Mouse (Mus musculus): ENCODE measurements around the gene Slc39a5. TPM values are rescaled to one million over a fixed set of nuclear protein-coding genes. Genes with fewer than 3 reads are reported as not detected.

Slc39a5 gene
- polyA plus RNA-seq, 1 experiment = not detected

DNA sequence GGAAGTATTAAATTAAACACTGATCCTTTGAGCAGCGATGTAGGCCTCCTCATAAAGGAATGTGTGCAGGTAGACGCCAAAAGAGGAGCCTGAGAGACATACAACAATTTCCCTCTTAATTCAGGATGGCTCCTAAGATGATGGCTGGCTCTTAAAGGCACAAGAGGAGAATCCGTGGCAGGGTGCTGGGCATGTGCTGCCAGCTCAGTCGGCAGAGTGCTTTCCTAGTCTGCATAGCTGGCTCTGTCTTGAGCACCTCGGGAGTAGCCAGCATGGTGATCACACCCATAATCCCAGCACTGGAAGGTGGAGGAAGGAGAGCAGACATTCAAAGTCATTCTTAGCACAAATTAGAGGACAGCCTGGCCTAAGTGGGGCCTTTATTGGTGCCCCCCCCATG lies 34.8 kb upstream of the Slc39a5 start:
- H3K27ac ChIP-seq (ENCODE audit: control insufficient read depth, insufficient read depth, low read depth, low read length, poor library complexity) = peak overlapping the region; percentile 93
- TF ChIP-seq POLR2A (IDR thresholded peaks at IDR 0.05; ENCODE audit: borderline replicate concordance, control insufficient read depth, low read depth, low read length) = no peak
- no peak for TF ChIP-seq CTCF (IDR thresholded peaks at IDR 0.05; ENCODE audit: control insufficient read depth, insufficient read depth, low read length)
- 80% methylated on average over 5 of the region's 5 CpGs for WGBS

GRCm38 (mm10) chr10:128435186-128435823 lies 34.3 kb upstream of the Slc39a5 start:
- Histone ChIP-seq H3K4me3 (replicated peaks; ENCODE audit: control insufficient read depth, low read depth, low read length) (no peak overlapping the region), H3K4me1 (ENCODE audit: control insufficient read depth, insufficient read depth, low read length) (peaks cover 10% of the 10 kb centered on the region), H3K27ac (ENCODE audit: control insufficient read depth, insufficient read depth, low read depth, low read length, poor library complexity) (peak overlapping the region; percentile 93)
- 79% methylated on average over 17 of the region's 17 CpGs for WGBS
- no peak for TF ChIP-seq POLR2A (IDR thresholded peaks at IDR 0.05; ENCODE audit: borderline replicate concordance, control insufficient read depth, low read depth, low read length)
- no peak for TF ChIP-seq CTCF (IDR thresholded peaks at IDR 0.05; ENCODE audit: control insufficient read depth, insufficient read depth, low read length)

More for the DNA sequence above, 34.8 kb upstream of the Slc39a5 start:
- peaks cover 10% of the 10 kb centered on the region for H3K4me1 ChIP-seq (ENCODE audit: control insufficient read depth, insufficient read depth, low read length)
- H3K4me3 ChIP-seq (replicated peaks; ENCODE audit: control insufficient read depth, low read depth, low read length) = no peak overlapping the region

- TF ChIP-seq CTCF (IDR thresholded peaks at IDR 0.05; ENCODE audit: control insufficient read depth, insufficient read depth, low read length) (no peak), POLR2A (IDR thresholded peaks at IDR 0.05; ENCODE audit: borderline replicate concordance, control insufficient read depth, low read depth, low read length) (no peak)
- Histone ChIP-seq H3K27ac (ENCODE audit: control insufficient read depth, insufficient read depth, low read depth, low read length, poor library complexity) (peak overlapping the region; percentile 93), H3K4me3 (replicated peaks; ENCODE audit: control insufficient read depth, low read depth, low read length) (no peak overlapping the region), H3K4me1 (ENCODE audit: control insufficient read depth, insufficient read depth, low read length) (peaks cover 10% of the 10 kb centered on the region)
- WGBS = 20% methylated on average over 10 of the region's 10 CpGs
Measured at GRCm38 (mm10) chr10:128434681-128435080, 33.7 kb upstream of the Slc39a5 start.

- Histone ChIP-seq H3K4me3 (replicated peaks; ENCODE audit: control insufficient read depth, low read depth, low read length) (no peak overlapping the region), H3K27ac (ENCODE audit: control insufficient read depth, insufficient read depth, low read depth, low read length, poor library complexity) (no peak overlapping the region), H3K4me1 (ENCODE audit: control insufficient read depth, insufficient read depth, low read length) (peaks cover 10% of the 10 kb centered on the region)
- TF ChIP-seq POLR2A (IDR thresholded peaks at IDR 0.05; ENCODE audit: borderline replicate concordance, control insufficient read depth, low read depth, low read length) (no peak), CTCF (IDR thresholded peaks at IDR 0.05; ENCODE audit: control insufficient read depth, insufficient read depth, low read length) (no peak)
- WGBS = 83% methylated on average over 2 of the region's 2 CpGs
Measured at GRCm38 (mm10) chr10:128433417-128433816, 32.4 kb upstream of the Slc39a5 start.

- H3K27ac ChIP-seq (ENCODE audit: control insufficient read depth, insufficient read depth, low read depth, low read length, poor library complexity) = no peak overlapping the region
- H3K4me3 ChIP-seq (replicated peaks; ENCODE audit: control insufficient read depth, low read depth, low read length) = no peak overlapping the region
- peaks cover 2% of the 10 kb centered on the region for H3K4me1 ChIP-seq (ENCODE audit: control insufficient read depth, insufficient read depth, low read length)
- TF ChIP-seq CTCF (IDR thresholded peaks at IDR 0.05; ENCODE audit: control insufficient read depth, insufficient read depth, low read length) (no peak), POLR2A (IDR thresholded peaks at IDR 0.05; ENCODE audit: borderline replicate concordance, control insufficient read depth, low read depth, low read length) (no peak)
- 86% methylated on average over 4 of the region's 4 CpGs for WGBS
Measured at GRCm38 (mm10) chr10:128429454-128429853, 28.4 kb upstream of the Slc39a5 start.

DNA sequence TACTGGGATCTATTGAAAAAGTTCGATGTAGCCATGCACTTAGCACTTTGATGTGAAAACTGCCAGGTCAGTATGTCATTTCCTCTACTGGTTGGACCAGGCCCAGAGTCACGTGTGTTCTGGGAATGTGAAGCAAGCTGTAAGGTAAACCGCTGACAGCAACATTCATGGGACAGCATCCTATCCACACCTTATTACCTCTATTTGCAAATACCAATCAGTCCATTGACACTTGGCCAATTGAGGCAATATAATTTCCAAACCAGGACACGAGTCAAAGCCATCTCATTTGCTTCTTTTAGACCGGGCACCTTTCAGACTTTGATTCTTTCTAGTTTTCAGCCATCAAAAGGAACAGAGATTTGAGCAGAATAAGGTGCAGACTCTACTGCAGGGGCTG lies 28.0 kb upstream of the Slc39a5 start:
- peaks cover 2% of the 10 kb centered on the region for H3K4me1 ChIP-seq (ENCODE audit: control insufficient read depth, insufficient read depth, low read length)
- no peak overlapping the region for H3K27ac ChIP-seq (ENCODE audit: control insufficient read depth, insufficient read depth, low read depth, low read length, poor library complexity)
- H3K4me3 ChIP-seq (replicated peaks; ENCODE audit: control insufficient read depth, low read depth, low read length) = no peak overlapping the region
- WGBS = 83% methylated on average over 5 of the region's 5 CpGs
- TF ChIP-seq CTCF (IDR thresholded peaks at IDR 0.05; ENCODE audit: control insufficient read depth, insufficient read depth, low read length) = no peak
- no peak for TF ChIP-seq POLR2A (IDR thresholded peaks at IDR 0.05; ENCODE audit: borderline replicate concordance, control insufficient read depth, low read depth, low read length)

DNA sequence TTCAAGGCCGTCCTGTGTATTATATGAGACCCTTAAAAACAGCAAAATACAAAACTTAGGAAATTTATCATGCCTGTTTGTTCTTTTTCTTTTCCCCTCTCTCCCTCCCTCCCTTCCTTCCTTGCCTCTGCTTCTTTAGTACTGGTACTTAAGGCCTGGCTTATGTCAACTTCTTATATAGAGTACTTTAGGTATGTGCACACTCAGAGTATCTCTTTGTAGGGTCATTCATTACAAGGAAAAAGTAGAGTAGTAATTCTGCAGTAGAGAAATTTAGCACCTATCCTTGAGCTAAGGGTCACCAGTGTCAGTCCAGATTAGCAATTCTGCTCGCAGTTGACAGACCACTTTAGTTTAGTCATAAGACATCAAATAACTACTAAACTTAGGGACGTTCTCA lies 24.2 kb upstream of the Slc39a5 start:
- no peak for TF ChIP-seq POLR2A (IDR thresholded peaks at IDR 0.05; ENCODE audit: borderline replicate concordance, control insufficient read depth, low read depth, low read length)
- no peak for TF ChIP-seq CTCF (IDR thresholded peaks at IDR 0.05; ENCODE audit: control insufficient read depth, insufficient read depth, low read length)
- H3K27ac ChIP-seq (ENCODE audit: control insufficient read depth, insufficient read depth, low read depth, low read length, poor library complexity) = no peak overlapping the region
- H3K4me3 ChIP-seq (replicated peaks; ENCODE audit: control insufficient read depth, low read depth, low read length) = no peak overlapping the region
- no peaks in the 10 kb centered on the region; the same call in 1 of the 2 replicates for H3K4me1 ChIP-seq (ENCODE audit: control insufficient read depth, insufficient read depth, low read length)
- WGBS = 78% methylated on average over 3 of the region's 3 CpGs

DNA sequence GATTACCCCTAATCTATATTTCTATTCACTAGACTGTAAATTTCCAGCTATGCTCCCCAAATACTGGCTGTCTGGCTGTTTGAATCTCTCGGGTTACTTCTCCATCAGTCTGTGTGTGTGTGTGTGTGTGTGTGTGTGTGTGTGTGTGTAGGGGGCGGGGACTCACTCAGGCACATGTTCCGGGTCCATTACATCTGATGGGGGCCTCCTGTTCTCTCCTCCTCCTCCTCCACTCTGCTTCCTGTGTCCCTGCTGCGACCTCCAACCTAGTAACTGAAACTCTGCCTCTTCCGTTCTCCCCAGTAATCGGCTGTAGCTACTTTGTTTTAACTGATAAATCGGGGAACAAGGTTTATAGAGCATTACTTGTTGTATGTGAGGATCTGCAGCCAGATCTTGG lies 23.6 kb upstream of the Slc39a5 start:
- 5% methylated on average over 7 of the region's 7 CpGs for WGBS
- Histone ChIP-seq H3K27ac (ENCODE audit: control insufficient read depth, insufficient read depth, low read depth, low read length, poor library complexity) (no peak overlapping the region), H3K4me3 (replicated peaks; ENCODE audit: control insufficient read depth, low read depth, low read length) (no peak overlapping the region), H3K4me1 (ENCODE audit: control insufficient read depth, insufficient read depth, low read length) (no peaks in the 10 kb centered on the region; the same call in 1 of the 2 replicates)
- TF ChIP-seq CTCF (IDR thresholded peaks at IDR 0.05; ENCODE audit: control insufficient read depth, insufficient read depth, low read length) (no peak), POLR2A (IDR thresholded peaks at IDR 0.05; ENCODE audit: borderline replicate concordance, control insufficient read depth, low read depth, low read length) (no peak)
